Mouse (Mus musculus): ENCODE data around the gene Cfap74. TPM values are rescaled to one million over a fixed set of nuclear protein-coding genes. Genes with fewer than 3 reads are reported as not detected.
"Not testable (repeated sequence)": the region's sequence is repeated elsewhere in the genome, so short reads cannot be mapped to it uniquely, and the experiment has no call there.

Gene Cfap74
- polyA plus RNA-seq, 1 experiment = 10.1 TPM

- no peak for TF ChIP-seq CTCF (IDR thresholded peaks at IDR 0.05; ENCODE audit: insufficient read depth, low read length)
- no peak for TF ChIP-seq POLR2A (IDR thresholded peaks at IDR 0.05; ENCODE audit: borderline replicate concordance, extremely low read depth, low read depth, low read length)
- under 1% methylated on average over 57 of the region's 57 CpGs for WGBS
- H3K4me1 ChIP-seq (ENCODE audit: control insufficient read depth, insufficient read depth, low read length) = peaks cover 5% of the 10 kb centered on the region; the same call in 1 of the 2 replicates
- H3K4me3 ChIP-seq (replicated peaks; ENCODE audit: extremely low read depth, low read depth, low read length) = no peak within 1 kb of the TSS
- peak; percentile 61 for DNase-seq
Measured at GRCm38 (mm10) chr4:155397511-155398221, 11.3 kb upstream of the Cfap74 start, which contains the start of gene Gabrd. Gabrd (minus strand) TSS chr4:155398112.

GRCm38 (mm10) chr4:155398222-155398540, 10.8 kb upstream of the Cfap74 start:
- H3K4me3 ChIP-seq (replicated peaks; ENCODE audit: extremely low read depth, low read depth, low read length) = no peak overlapping the region
- WGBS = 6% methylated on average over 9 of the region's 9 CpGs

GRCm38 (mm10) chr4:155401121-155401520, 7.9 kb upstream of the Cfap74 start:
- TF ChIP-seq CTCF (IDR thresholded peaks at IDR 0.05; ENCODE audit: insufficient read depth, low read length) (no peak), POLR2A (IDR thresholded peaks at IDR 0.05; ENCODE audit: borderline replicate concordance, extremely low read depth, low read depth, low read length) (no peak)
- Histone ChIP-seq H3K4me3 (replicated peaks; ENCODE audit: extremely low read depth, low read depth, low read length) (no peak overlapping the region), H3K4me1 (ENCODE audit: control insufficient read depth, insufficient read depth, low read length) (peaks cover 5% of the 10 kb centered on the region; the same call in 1 of the 2 replicates)
- 72% methylated on average over 7 of the region's 7 CpGs for WGBS
- DNase-seq = no peak

More at GRCm38 (mm10) chr4:155398222-155398540, 10.8 kb upstream of the Cfap74 start:
- TF ChIP-seq POLR2A (IDR thresholded peaks at IDR 0.05; ENCODE audit: borderline replicate concordance, extremely low read depth, low read depth, low read length) (no peak), CTCF (IDR thresholded peaks at IDR 0.05; ENCODE audit: insufficient read depth, low read length) (no peak)
- DNase-seq = peak; percentile 5
- H3K4me1 ChIP-seq (ENCODE audit: control insufficient read depth, insufficient read depth, low read length) = peaks cover 5% of the 10 kb centered on the region; the same call in 1 of the 2 replicates

- WGBS = 64% methylated on average over 1 of the region's 1 CpGs
- Histone ChIP-seq H3K4me3 (replicated peaks; ENCODE audit: extremely low read depth, low read depth, low read length) (no peak overlapping the region), H3K4me1 (ENCODE audit: control insufficient read depth, insufficient read depth, low read length) (peaks cover 5% of the 10 kb centered on the region; the same call in 1 of the 2 replicates)
- TF ChIP-seq POLR2A (IDR thresholded peaks at IDR 0.05; ENCODE audit: borderline replicate concordance, extremely low read depth, low read depth, low read length) (no peak), CTCF (IDR thresholded peaks at IDR 0.05; ENCODE audit: insufficient read depth, low read length) (no peak)
- DNase-seq = no peak
Measured at GRCm38 (mm10) chr4:155402489-155402888, 6.5 kb upstream of the Cfap74 start.

GRCm38 (mm10) chr4:155408695-155409057, 314 bp upstream of the Cfap74 start:
- no peaks in the 10 kb centered on the region for H3K4me1 ChIP-seq (ENCODE audit: control insufficient read depth, insufficient read depth, low read length)
- H3K4me3 ChIP-seq (replicated peaks; ENCODE audit: extremely low read depth, low read depth, low read length) = no peak overlapping the region
- no peak for TF ChIP-seq CTCF (IDR thresholded peaks at IDR 0.05; ENCODE audit: insufficient read depth, low read length)
- TF ChIP-seq POLR2A (IDR thresholded peaks at IDR 0.05; ENCODE audit: borderline replicate concordance, extremely low read depth, low read depth, low read length) = no peak
- no peak for DNase-seq
- WGBS = 6% methylated on average over 8 of the region's 8 CpGs

GRCm38 (mm10) chr4:155412124-155412523, 3.1 kb downstream of the Cfap74 start:
- TF ChIP-seq POLR2A (IDR thresholded peaks at IDR 0.05; ENCODE audit: borderline replicate concordance, extremely low read depth, low read depth, low read length) (no peak), CTCF (IDR thresholded peaks at IDR 0.05; ENCODE audit: insufficient read depth, low read length) (no peak)
- WGBS = 85% methylated on average over 6 of the region's 6 CpGs
- H3K4me3 ChIP-seq (replicated peaks; ENCODE audit: extremely low read depth, low read depth, low read length) = no peak overlapping the region

GRCm38 (mm10) chr4:155413641-155414335, 4.8 kb downstream of the Cfap74 start:
- Histone ChIP-seq H3K4me3 (replicated peaks; ENCODE audit: extremely low read depth, low read depth, low read length) (no peak overlapping the region), H3K4me1 (ENCODE audit: control insufficient read depth, insufficient read depth, low read length) (no peaks in the 10 kb centered on the region)
- TF ChIP-seq CTCF (IDR thresholded peaks at IDR 0.05; ENCODE audit: insufficient read depth, low read length) (no peak), POLR2A (IDR thresholded peaks at IDR 0.05; ENCODE audit: borderline replicate concordance, extremely low read depth, low read depth, low read length) (no peak)
- no peak for DNase-seq
- 76% methylated on average over 11 of the region's 11 CpGs for WGBS

More at GRCm38 (mm10) chr4:155412124-155412523, 3.1 kb downstream of the Cfap74 start:
- no peak for DNase-seq
- H3K4me1 ChIP-seq (ENCODE audit: control insufficient read depth, insufficient read depth, low read length) = no peaks in the 10 kb centered on the region

GRCm38 (mm10) chr4:155414656-155415235, 5.8 kb downstream of the Cfap74 start:
- TF ChIP-seq POLR2A (IDR thresholded peaks at IDR 0.05; ENCODE audit: borderline replicate concordance, extremely low read depth, low read depth, low read length) (no peak), CTCF (IDR thresholded peaks at IDR 0.05; ENCODE audit: insufficient read depth, low read length) (no peak)
- no peak overlapping the region for H3K4me3 ChIP-seq (replicated peaks; ENCODE audit: extremely low read depth, low read depth, low read length)
- no peaks in the 10 kb centered on the region for H3K4me1 ChIP-seq (ENCODE audit: control insufficient read depth, insufficient read depth, low read length)
- DNase-seq = no peak
- WGBS = 71% methylated on average over 9 of the region's 9 CpGs

GRCm38 (mm10) chr4:155420137-155420536, 11.1 kb downstream of the Cfap74 start:
- 77% methylated on average over 3 of the region's 3 CpGs for WGBS
- Histone ChIP-seq H3K4me3 (replicated peaks; ENCODE audit: extremely low read depth, low read depth, low read length) (no peak overlapping the region), H3K4me1 (ENCODE audit: control insufficient read depth, insufficient read depth, low read length) (no peaks in the 10 kb centered on the region)
- DNase-seq = no peak
- TF ChIP-seq CTCF (IDR thresholded peaks at IDR 0.05; ENCODE audit: insufficient read depth, low read length) (no peak), POLR2A (IDR thresholded peaks at IDR 0.05; ENCODE audit: borderline replicate concordance, extremely low read depth, low read depth, low read length) (no peak)

- H3K4me3 ChIP-seq (replicated peaks; ENCODE audit: extremely low read depth, low read depth, low read length) = peak overlapping the region; percentile 1
- not testable (repeated sequence) for DNase-seq; H3K4me1 ChIP-seq (ENCODE audit: control insufficient read depth, insufficient read depth, low read length)
- WGBS = 69% methylated on average over 23 of the region's 30 CpGs
Measured at GRCm38 (mm10) chr4:155421412-155422370, 12.7 kb downstream of the Cfap74 start.

Measured in lung, adult 2 months (tissue).